ENCODE assay signal across 16 mouse cellular contexts in genomic region chr9:97679878-97680277, GRCm38 (mm10).
"Had no signal": no experiment of that assay in that cellular context is flagged by ENCODE, and none has a peak within 500 bp of the region (broad histone marks: within the 10 kb centered on the region; RNA-seq: fewer than 3 reads in every experiment).

No protein-coding gene starts in this region.

- H3K36me3 ChIP-seq: intestine, embryonic 15.5 days; kidney, embryonic 15.5 days; limb, embryonic 12.5 days; limb, embryonic 15.5 days had no signal

- ATAC-seq: intestine, embryonic 15.5 days had no signal

- H3K4me1 ChIP-seq: intestine, embryonic 15.5 days; kidney, embryonic 15.5 days; limb, embryonic 12.5 days; limb, embryonic 15.5 days had no signal

- H3K9me3 ChIP-seq: intestine, embryonic 15.5 days; kidney, embryonic 15.5 days; limb, embryonic 12.5 days; limb, embryonic 15.5 days had no signal

- H3K9ac ChIP-seq: intestine, embryonic 15.5 days; kidney, embryonic 15.5 days; limb, embryonic 12.5 days; limb, embryonic 15.5 days; liver, embryonic 14.5 days had no signal

- DNase-seq: kidney, adult 11 months; kidney, adult 8-10 months; kidney, postnatal 10 days; kidney, postnatal 36 days; left cerebral cortex, postnatal 4 days; midbrain, embryonic 14.5 days; thymus, adult 2 months; thymus, postnatal 25 days had no signal

- H3K27me3 ChIP-seq: intestine, embryonic 15.5 days; kidney, embryonic 15.5 days; limb, embryonic 12.5 days; limb, embryonic 15.5 days had no signal

- H3K4me3 ChIP-seq: intestine, embryonic 15.5 days; kidney, embryonic 15.5 days; limb, embryonic 12.5 days; limb, embryonic 15.5 days had no signal

- H3K4me2 ChIP-seq: intestine, embryonic 15.5 days; kidney, embryonic 15.5 days; limb, embryonic 12.5 days; limb, embryonic 15.5 days; liver, embryonic 11.5 days; midbrain, embryonic 11.5 days had no signal

- H3K27ac ChIP-seq: intestine, embryonic 15.5 days; kidney, embryonic 15.5 days; limb, embryonic 12.5 days; limb, embryonic 15.5 days; liver, embryonic 14.5 days; stomach, postnatal 0 days had no signal
